Mouse (Mus musculus) CH12.LX (cell line): Measurements from ENCODE around the gene Olfr978.
"Not testable (repeated sequence)": the region's sequence is repeated elsewhere in the genome, so short reads cannot be mapped to it uniquely, and the experiment has no call there.

Source experiments
- CTCF ChIP-seq, 2 experiments: IDR thresholded peaks in 1 of 2; conservative IDR thresholded peaks in 1 of 2; 2 replicates each; pipeline ENCODE4 v1.5.1; 2011 to 2012; ENCODE audit warnings: low read depth in 2 of 2, low read length in 2 of 2, improper control_type of control experiment in 1 of 2, inconsistent platforms in 1 of 2, mild to moderate bottlenecking in 1 of 2, moderate library complexity in 1 of 2
- E2F4 ChIP-seq: IDR thresholded peaks from 2 replicates; pipeline ENCODE4 v1.6.1; 2011; ENCODE audit warnings: low read depth, low read length, improper control_type of control experiment; ENCODE audit not compliant: insufficient replicate concordance
- ETS1 ChIP-seq: conservative IDR thresholded peaks from 2 replicates; pipeline ENCODE4 v1.6.1; 2012; ENCODE audit warnings: low read depth, mild to moderate bottlenecking, inconsistent platforms, low read length, improper control_type of control experiment, moderate library complexity
- MAX ChIP-seq: IDR thresholded peaks from 2 replicates; pipeline ENCODE4 v1.6.1; 2011; ENCODE audit warnings: low read length, improper control_type of control experiment

DNA sequence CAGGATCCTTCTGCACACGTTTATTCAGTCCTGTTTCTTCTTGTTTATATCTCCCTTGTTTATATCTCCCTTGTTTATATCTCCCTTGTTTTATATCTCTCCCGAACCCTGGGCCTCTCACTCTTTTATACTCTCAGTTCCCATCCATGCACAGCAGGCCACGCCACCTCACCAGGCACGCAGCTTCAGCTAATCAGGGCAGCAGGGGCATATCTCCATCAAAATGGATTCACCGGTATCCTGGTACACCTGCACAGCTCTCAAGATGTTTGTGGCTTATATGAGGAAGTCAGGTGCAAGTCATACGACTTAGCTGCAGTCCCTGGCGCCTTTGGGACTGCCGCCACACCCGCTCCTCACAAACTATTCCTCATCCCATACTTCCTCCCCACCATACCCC is 30.9 kb upstream of the Olfr978 start, which contains the start of gene Olfr976:
- TF ChIP-seq CTCF (conservative IDR thresholded peaks at IDR 0.05 in 1 of 2, IDR thresholded peaks at IDR 0.05 in 1 of 2; ENCODE audit: low read depth in 2 of 2, low read length in 2 of 2); E2F4; ETS1; MAX: not testable (repeated sequence)
